Mouse (Mus musculus) liver, embryonic 14.5 days (tissue): ENCODE results near the gene Gramd1a. TPM values are rescaled to one million over a fixed set of nuclear protein-coding genes. Genes with fewer than 3 reads are reported as not detected.

Experiments used
- ATAC-seq: fragments of 200-750 bp; cut with Nextera tagmentation; 2 replicates; pipeline ENCODE4 v1.8.0; 2017; ENCODE audit warnings: moderate number of reproducible peaks, mild to moderate bottlenecking, moderate library complexity; ENCODE audit not compliant: insufficient read depth
- DNase-seq, 3 experiments: peaks; one replicate each; pipeline ENCODE4 v3.0.0-alpha.2; 2012 to 2013; ENCODE audit warnings: low read depth in 3 of 3, low spot score in 3 of 3
- H3K27ac ChIP-seq: fragments of 300-500 bp; sonication (generic); 2 replicates; pipeline ENCODE4 v1.5.1; 2014; ENCODE audit warnings: moderate library complexity, mild to moderate bottlenecking, control low read depth, inconsistent platforms
- H3K27me3 ChIP-seq: fragments of 300-500 bp; sonication (generic); 2 replicates; pipeline ENCODE4 v1.6.1; 2014; ENCODE audit warnings: mild to moderate bottlenecking, low read length, moderate library complexity; ENCODE audit not compliant: control insufficient read depth, insufficient read depth
- H3K36me3 ChIP-seq: fragments of 300-500 bp; sonication (generic); replicated peaks from 2 replicates; pipeline ENCODE4 v1.6.1; 2014; ENCODE audit warnings: low read depth; ENCODE audit not compliant: control insufficient read depth, insufficient read depth
- H3K4me1 ChIP-seq, 2 experiments: fragments of 200-500 bp in 1 of 2; fragments of 300-500 bp in 1 of 2; sonication (generic) in 1 of 2; replicated peaks; 2 replicates each; pipeline ENCODE4 v1.6.1; 2012 to 2014; ENCODE audit warnings: antibody characterized with exemption in 1 of 2, inconsistent platforms in 1 of 2, low read length in 1 of 2; ENCODE audit not compliant: control insufficient read depth in 2 of 2, insufficient read depth in 2 of 2
- H3K4me2 ChIP-seq: fragments of 300-500 bp; sonication (generic); 2 replicates; pipeline ENCODE4 v1.6.1; 2014; ENCODE audit warnings: low read depth, mild to moderate bottlenecking, control low read depth, moderate library complexity
- H3K4me3 ChIP-seq, 2 experiments: fragments of 200-500 bp in 1 of 2; fragments of 300-500 bp in 1 of 2; sonication (generic) in 1 of 2; 2 replicates each; pipeline ENCODE4 v1.5.1; 2012 to 2014; ENCODE audit warnings: low read depth in 2 of 2, low read length in 2 of 2, mild to moderate bottlenecking in 2 of 2, control low read depth in 1 of 2, inconsistent platforms in 1 of 2, moderate library complexity in 1 of 2; ENCODE audit not compliant: insufficient read depth in 1 of 2
- H3K9ac ChIP-seq: fragments of 300-500 bp; sonication (generic); replicated peaks from 2 replicates; pipeline ENCODE4 v1.6.1; 2014; ENCODE audit warnings: mild to moderate bottlenecking, control low read depth, moderate library complexity
- H3K9me3 ChIP-seq: fragments of 300-500 bp; sonication (generic); 2 replicates; pipeline ENCODE4 v1.6.1; 2016; ENCODE audit warnings: low read length, mixed read lengths; ENCODE audit not compliant: control insufficient read depth
- CTCF ChIP-seq: IDR thresholded peaks from 2 replicates; pipeline ENCODE4 v1.5.1; 2016; ENCODE audit warnings: antibody characterized with exemption, low read depth, control low read depth
- EP300 ChIP-seq: IDR thresholded peaks from 2 replicates; pipeline ENCODE4 v1.6.1; 2016; ENCODE audit warnings: antibody characterized with exemption, low read depth
- WGBS: fragments of 180-500 bp; shearing (Covaris S2); extraction: QIAGEN DNeasy Blood & Tissue Kit; methylation state at CpG from one replicate; pipeline ENCODE4 v1.1.7; 2014; ENCODE audit not compliant: insufficient replicate concordance; 5-methylcytosine and 5-hydroxymethylcytosine counted together
- polyA plus RNA-seq, 2 experiments: library from polyadenylated mRNA; depleted of rRNA in 1 of 2; stranded (reverse) in 1 of 2; unstranded in 1 of 2; fragments of >200 nt; fragmentation: Nextera tagmentation in 1 of 2; extraction: Ambion mirVana in 1 of 2; gene quantifications; 2 replicates each; pipeline versions ENCODE4 v1.2.1 to v1.2.3; 2012 to 2014

Gene Gramd1a
- 19.1 and 19.4 TPM in 2 replicates for polyA plus RNA-seq (2012; rRNA removed)
- polyA plus RNA-seq (2014; fragmentation: Nextera tagmentation; extraction: Ambion mirVana) = 8.0 and 8.5 TPM in 2 replicates

DNA sequence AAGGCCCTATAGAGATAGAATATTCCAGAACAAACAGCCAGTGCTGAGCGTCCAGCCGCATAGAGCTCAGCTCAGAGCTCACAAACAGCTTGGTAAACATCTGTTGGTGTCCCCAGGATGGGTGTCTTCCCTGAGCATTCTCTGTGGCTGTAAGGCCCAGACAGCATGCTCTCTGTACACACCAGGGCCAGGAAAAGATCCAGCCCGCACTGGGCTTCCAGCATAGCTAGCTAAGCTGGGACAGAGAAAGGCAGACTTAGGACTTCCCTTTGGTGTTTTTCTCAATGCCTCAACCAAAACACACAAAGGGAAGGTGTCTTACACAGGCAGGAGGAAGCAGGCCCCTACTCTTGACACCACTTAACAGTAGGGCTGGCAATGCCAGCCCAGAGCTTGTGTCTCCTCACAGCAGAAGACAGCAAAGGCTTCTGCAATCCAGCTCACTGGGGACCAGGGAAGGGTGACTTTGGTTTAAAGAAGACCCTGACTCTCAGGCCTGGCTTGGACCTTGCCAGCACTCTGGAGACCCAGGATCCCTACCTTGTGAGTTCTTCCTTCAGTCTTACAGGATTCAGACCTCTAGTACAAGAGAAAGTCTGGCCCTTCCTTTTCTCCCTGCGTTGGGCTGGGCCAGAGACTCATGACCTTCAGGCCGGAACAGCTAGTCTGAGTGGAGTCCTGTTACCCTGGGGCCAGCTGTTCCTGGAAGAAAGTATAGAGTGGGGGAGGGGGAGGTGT is at the start of gene Gramd1a:
Gene Gramd1a, minus strand, starts transcription at position 601 of the 738 bp plus-strand sequence.
- 51% methylated on average over 5 of the region's 5 CpGs for WGBS
- Histone ChIP-seq H3K4me2 (peak within 1 kb of the TSS; percentile 41), H3K27ac (no peak within 1 kb of the TSS), H3K4me3 (no peak within 1 kb of the TSS), H3K27me3 (no peaks in the 10 kb centered on the region), H3K9me3 (no peaks in the 10 kb centered on the region), H3K36me3 (no peaks in the 10 kb centered on the region), H3K9ac (no peak within 1 kb of the TSS), H3K4me1 (peaks cover 0 to 15% of the 10 kb centered on the region in 2 experiments; a peak in 2 of 4 replicates)
- TF ChIP-seq CTCF (no peak), EP300 (no peak)
- no peak for DNase-seq
- ATAC-seq = no peak

DNA sequence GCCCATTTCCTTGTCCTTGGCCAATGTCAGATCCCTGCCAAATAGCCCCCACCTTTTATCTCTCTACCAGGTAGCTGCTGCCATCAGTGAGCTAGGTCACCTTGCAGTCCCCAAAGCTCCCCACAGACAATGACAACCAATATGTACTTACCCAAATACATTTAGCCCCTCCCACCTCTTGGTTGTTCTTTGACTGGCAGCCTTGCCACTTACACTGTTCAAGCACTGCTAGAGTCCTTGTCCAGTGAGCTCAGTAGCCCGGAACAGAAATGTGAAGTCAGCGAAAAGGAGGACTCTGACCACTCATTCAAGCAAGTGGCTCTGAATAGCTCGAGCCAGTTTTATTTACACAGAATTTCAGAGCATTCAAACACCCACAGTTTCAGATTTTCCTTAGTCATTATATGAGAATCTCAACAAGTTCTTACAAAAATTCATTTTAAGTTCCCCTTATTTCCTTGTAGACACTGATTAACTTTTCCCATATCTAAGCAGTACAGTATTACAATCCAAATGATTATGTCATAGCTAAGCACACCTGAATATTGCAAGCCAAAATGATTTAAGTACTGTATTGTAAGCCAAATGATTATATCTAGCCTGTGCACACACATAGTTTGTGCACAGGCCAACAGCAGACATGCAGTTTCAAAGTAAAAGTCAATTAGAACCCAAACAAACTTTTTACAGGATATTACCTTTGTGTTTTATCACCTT is 40.1 kb upstream of the Gramd1a start:
- Histone ChIP-seq H3K9ac (no peak overlapping the region), H3K36me3 (no peaks in the 10 kb centered on the region), H3K4me2 (no peak overlapping the region), H3K4me1 (no peaks in the 10 kb centered on the region), H3K9me3 (no peaks in the 10 kb centered on the region), H3K27me3 (no peaks in the 10 kb centered on the region), H3K27ac (no peak overlapping the region), H3K4me3 (no peak overlapping the region)
- DNase-seq (no peak), ATAC-seq (no peak)
- TF ChIP-seq CTCF (no peak), EP300 (no peak)
- WGBS = 54% methylated on average over 3 of the region's 3 CpGs

DNA sequence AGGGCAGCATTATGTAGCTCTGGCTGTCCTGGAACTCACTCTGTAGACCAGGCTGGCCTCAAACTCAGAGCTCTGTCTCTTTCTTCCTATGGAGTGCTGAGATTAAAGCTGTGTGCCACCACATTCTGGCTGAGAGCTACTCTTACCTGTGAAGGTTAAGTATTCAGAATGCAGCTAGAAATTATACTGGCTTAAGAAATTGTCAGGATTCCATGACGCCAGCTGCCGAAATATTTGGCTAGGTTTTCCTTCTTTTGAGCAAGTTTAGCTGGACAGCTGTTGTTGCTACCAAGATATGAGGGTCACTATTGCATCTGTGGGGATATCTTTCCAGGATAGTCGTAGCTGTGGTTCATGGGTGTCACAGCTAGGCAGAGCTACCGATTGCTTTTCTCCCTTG is 29.0 kb upstream of the Gramd1a start:
- Histone ChIP-seq H3K9me3 (no peaks in the 10 kb centered on the region), H3K9ac (no peak overlapping the region), H3K36me3 (no peaks in the 10 kb centered on the region), H3K27ac (no peak overlapping the region), H3K27me3 (no peaks in the 10 kb centered on the region), H3K4me2 (no peak overlapping the region), H3K4me1 (no peaks in the 10 kb centered on the region), H3K4me3 (no peak overlapping the region)
- no peak for ATAC-seq
- TF ChIP-seq CTCF = no peak
- DNase-seq = no peak
- WGBS = 51% methylated on average over 4 of the region's 4 CpGs

DNA sequence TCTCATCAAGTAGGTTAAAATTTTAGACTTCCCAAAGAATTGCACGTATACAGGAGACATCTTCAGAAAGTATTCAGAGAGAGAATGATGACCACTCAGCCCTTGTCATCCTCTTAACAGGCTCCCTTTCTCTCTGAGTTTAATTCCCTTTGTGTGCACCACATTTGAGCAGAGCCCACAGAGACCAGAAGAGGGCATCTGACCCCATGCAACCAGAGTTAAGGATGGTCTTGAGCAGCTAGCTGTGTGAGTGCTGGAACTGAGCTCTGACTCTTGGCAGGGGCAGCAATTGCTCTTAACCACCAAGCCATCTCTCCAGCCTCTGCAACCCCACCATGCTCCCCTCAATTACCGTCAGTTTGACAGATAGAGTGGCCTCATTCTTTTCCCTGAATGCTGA is 27.2 kb upstream of the Gramd1a start:
- ATAC-seq = no peak
- 19% methylated on average over 2 of the region's 2 CpGs for WGBS
- TF ChIP-seq EP300 = no peak
- peak; percentile 39 for TF ChIP-seq CTCF

More for the DNA sequence above, 27.2 kb upstream of the Gramd1a start:
- H3K27me3 ChIP-seq = no peaks in the 10 kb centered on the region
- no peaks in the 10 kb centered on the region for H3K36me3 ChIP-seq
- H3K27ac ChIP-seq = no peak overlapping the region
- DNase-seq = no peak
- no peak overlapping the region for H3K9ac ChIP-seq
- H3K4me1 ChIP-seq = no peaks in the 10 kb centered on the region
- no peak overlapping the region for H3K4me3 ChIP-seq
- no peaks in the 10 kb centered on the region for H3K9me3 ChIP-seq
- H3K4me2 ChIP-seq = no peak overlapping the region
